8 mouse cellular contexts compared by ENCODE assay signal in genomic region chr3:67429338-67429998, GRCm38 (mm10). TPM values are rescaled to one million over a fixed set of nuclear protein-coding genes. Genes with fewer than 3 reads are reported as not detected.
DNase-seq lines count a peak whose midpoint lies in the region; ATAC-seq and TF ChIP-seq lines count a peak whose summit lies in the region.

No protein-coding gene starts in this region.

- H3K27me3 ChIP-seq in hindbrain, embryonic 13.5 days, result no peaks in the 10 kb centered on the region
- no peaks in the 10 kb centered on the region for H3K27me3 ChIP-seq in midbrain, embryonic 13.5 days

- 33% methylated on average over 8 of the region's 8 CpGs for WGBS in hindbrain, embryonic 13.5 days
- 33% methylated on average over 8 of the region's 8 CpGs for WGBS in midbrain, embryonic 13.5 days

- peak; percentile 89 for ATAC-seq in hindbrain, embryonic 13.5 days (ENCODE audit: low FRiP score)
- peak; percentile 87; the same call in 1 of the 2 replicates for ATAC-seq in midbrain, embryonic 13.5 days

- H3K4me3 ChIP-seq in layer of hippocampus, adult 2 months, result peak overlapping the region; percentile 80
- H3K4me3 ChIP-seq in brown adipose tissue, adult 24 weeks (ENCODE audit: insufficient read depth, low read depth, low read length), result peak overlapping the region; percentile 99; the same call in 1 of the 2 replicates
- peak overlapping the region; percentile 79 for H3K4me3 ChIP-seq in hindbrain, embryonic 13.5 days
- peak overlapping the region; percentile 89 for H3K4me3 ChIP-seq in midbrain, embryonic 13.5 days (replicated peaks)

- no peaks in the 10 kb centered on the region for H3K4me1 ChIP-seq in brown adipose tissue, adult 24 weeks (ENCODE audit: control insufficient read depth, insufficient read depth, insufficient read length, low read length)
- H3K4me1 ChIP-seq in hindbrain, embryonic 13.5 days (replicated peaks), result peaks cover 10% of the 10 kb centered on the region
- H3K4me1 ChIP-seq in midbrain, embryonic 13.5 days (replicated peaks), result peaks cover 10% of the 10 kb centered on the region

- peak overlapping the region; percentile 90 for H3K4me2 ChIP-seq in hindbrain, embryonic 13.5 days
- H3K4me2 ChIP-seq in midbrain, embryonic 13.5 days (replicated peaks), result peak overlapping the region; percentile 91

- no peak; the same call in none of the 2 replicates for TF ChIP-seq CTCF in layer of hippocampus, adult 2 months (conservative IDR thresholded peaks at IDR 0.05)

- H3K36me3 ChIP-seq in hindbrain, embryonic 13.5 days, result peaks cover 27% of the 10 kb centered on the region
- H3K36me3 ChIP-seq in midbrain, embryonic 13.5 days, result peaks cover 26% of the 10 kb centered on the region

- H3K9ac ChIP-seq in hindbrain, embryonic 13.5 days, result peak overlapping the region; percentile 92
- H3K9ac ChIP-seq in midbrain, embryonic 13.5 days (replicated peaks), result no peak overlapping the region

- peaks cover 7% of the 10 kb centered on the region; the same call in 1 of the 2 replicates for H3K9me3 ChIP-seq in hindbrain, embryonic 13.5 days
- H3K9me3 ChIP-seq in midbrain, embryonic 13.5 days, result peaks cover 16% of the 10 kb centered on the region; the same call in 1 of the 2 replicates

- peak overlapping the region; percentile 33; the same call in 1 of the 2 replicates for H3K27ac ChIP-seq in layer of hippocampus, adult 2 months
- H3K27ac ChIP-seq in brown adipose tissue, adult 24 weeks (replicated peaks; ENCODE audit: low read depth, low read length), result no peak overlapping the region
- H3K27ac ChIP-seq in hindbrain, embryonic 13.5 days, result no peak overlapping the region
- H3K27ac ChIP-seq in midbrain, embryonic 13.5 days, result no peak overlapping the region

- no peak for DNase-seq in layer of hippocampus, adult 2 months (ENCODE audit: low spot score in 2 of 2)
- DNase-seq in layer of hippocampus, adult 9-10 months (ENCODE audit: low spot score), result no peak
- DNase-seq in layer of hippocampus, postnatal 36 days, result no peak
- no peak for DNase-seq in thymus, postnatal 4 days
- DNase-seq in left cerebral cortex, adult 8-10 months (ENCODE audit: low spot score in 2 of 2), result no peak

RNA-seq across cellular contexts. Expression of gene Gfm1, which starts 0.4 kb away (rescaled TPM):
- 10 to 100 TPM; 53.5 to 57.7 TPM for total RNA-seq in layer of hippocampus, adult 2 months (2021)
- 158 and 167 TPM in 2 replicates for polyA plus RNA-seq in brown adipose tissue, adult 24 weeks (2012; ENCODE audit: insufficient read depth, insufficient read length, missing spikeins)
- polyA plus RNA-seq in hindbrain, embryonic 13.5 days (2015; fragmentation: Nextera tagmentation; extraction: Ambion mirVana), result 29.4 and 34.1 TPM in 2 replicates
- polyA plus RNA-seq in midbrain, embryonic 13.5 days (2015; fragmentation: Nextera tagmentation; extraction: Ambion mirVana), result 32.2 and 36.4 TPM in 2 replicates
- 10 to 100 TPM; 47.8 to 58.4 TPM for total RNA-seq in layer of hippocampus, postnatal 36 days (2021)
- total RNA-seq in left cerebral cortex, adult 8-10 months (2022), result 10 to 100 TPM; 48.0 to 60.1 (median 52.6) TPM

RNA-seq across cellular contexts. Expression of gene Lxn, which starts 34.3 kb away (rescaled TPM):
- total RNA-seq in layer of hippocampus, adult 2 months (2021), result 10 to 100 TPM; 40.1 to 45.3 TPM
- 3.3 and 5.4 TPM in 2 replicates for polyA plus RNA-seq in brown adipose tissue, adult 24 weeks (2012; ENCODE audit: insufficient read depth, insufficient read length, missing spikeins)
- 165 and 227 TPM in 2 replicates for polyA plus RNA-seq in hindbrain, embryonic 13.5 days (2015; fragmentation: Nextera tagmentation; extraction: Ambion mirVana)
- 159 and 186 TPM in 2 replicates for polyA plus RNA-seq in midbrain, embryonic 13.5 days (2015; fragmentation: Nextera tagmentation; extraction: Ambion mirVana)
- 10 to 100 TPM; 41.9 to 46.4 TPM for total RNA-seq in layer of hippocampus, postnatal 36 days (2021)
- total RNA-seq in left cerebral cortex, adult 8-10 months (2022), result 10 to 100 TPM; 35.1 to 45.9 (median 40.3) TPM

RNA-seq across cellular contexts. Expression of gene Gm17402, which starts 54.5 kb away (rescaled TPM):
- total RNA-seq in layer of hippocampus, adult 2 months (2021), result not detected
- not detected in 2 replicates for polyA plus RNA-seq in brown adipose tissue, adult 24 weeks (2012; ENCODE audit: insufficient read depth, insufficient read length, missing spikeins)
- not detected in 2 replicates for polyA plus RNA-seq in hindbrain, embryonic 13.5 days (2015; fragmentation: Nextera tagmentation; extraction: Ambion mirVana)
- not detected in 2 replicates for polyA plus RNA-seq in midbrain, embryonic 13.5 days (2015; fragmentation: Nextera tagmentation; extraction: Ambion mirVana)
- not detected for total RNA-seq in layer of hippocampus, postnatal 36 days (2021)
- not detected for total RNA-seq in left cerebral cortex, adult 8-10 months (2022)

RNA-seq across cellular contexts. Expression of gene Mlf1, which starts 55.6 kb away (rescaled TPM):
- 1 to 10 TPM; 1.1 to 1.3 TPM for total RNA-seq in layer of hippocampus, adult 2 months (2021)
- 10.9 and 13.2 TPM in 2 replicates for polyA plus RNA-seq in brown adipose tissue, adult 24 weeks (2012; ENCODE audit: insufficient read depth, insufficient read length, missing spikeins)
- 33.1 and 42.8 TPM in 2 replicates for polyA plus RNA-seq in hindbrain, embryonic 13.5 days (2015; fragmentation: Nextera tagmentation; extraction: Ambion mirVana)
- polyA plus RNA-seq in midbrain, embryonic 13.5 days (2015; fragmentation: Nextera tagmentation; extraction: Ambion mirVana), result 29.3 and 31.9 TPM in 2 replicates
- 1 to 10 TPM in 1 of 2 experiments, under 1 TPM in 1; 0.75 to 1.4 TPM for total RNA-seq in layer of hippocampus, postnatal 36 days (2021)
- 1 to 10 TPM in 3 of 4 experiments, under 1 TPM in 1; 0.89 to 2.1 (median 1.5) TPM for total RNA-seq in left cerebral cortex, adult 8-10 months (2022)
